Mouse (Mus musculus): Measurements from ENCODE around the gene Arhgap22. TPM values are rescaled to one million over a fixed set of nuclear protein-coding genes. Genes with fewer than 3 reads are reported as not detected.

Gene Arhgap22
- polyA plus RNA-seq, 1 experiment from 2014 or later = 8.1 TPM

Other genes with a start within 250 kb of the Arhgap22 start
- 0.16 and 0.56 TPM in 2 replicates for gene Lrrc18, start 222.6 kb upstream of the Arhgap22 start, polyA plus RNA-seq (2014; fragmentation: Nextera tagmentation; extraction: Ambion mirVana)
- 0.30 and 0.39 TPM in 2 replicates for gene Wdfy4, start 28.5 kb upstream of the Arhgap22 start, polyA plus RNA-seq (2014; fragmentation: Nextera tagmentation; extraction: Ambion mirVana)
- 21.6 and 24.2 TPM in 2 replicates for gene Mapk8, start 233.1 kb downstream of the Arhgap22 start, polyA plus RNA-seq (2014; fragmentation: Nextera tagmentation; extraction: Ambion mirVana)